Mouse (Mus musculus) G1E (cell line): ENCODE data around the gene Nos1ap.

Source experiments
- CTCF ChIP-seq: IDR thresholded peaks from 2 replicates; pipeline ENCODE4 v1.5.1; 2012; ENCODE audit warnings: low read depth, low read length, inconsistent platforms, mixed read lengths
- GATA1 ChIP-seq: IDR thresholded peaks from 2 replicates; pipeline ENCODE4 v1.6.1; 2012; ENCODE audit warnings: borderline replicate concordance, low read length, inconsistent platforms, mixed read lengths
- POLR2AphosphoS5 ChIP-seq: IDR thresholded peaks from 2 replicates; pipeline ENCODE4 v1.6.1; 2012; ENCODE audit warnings: low read depth, low read length, inconsistent platforms; ENCODE audit not compliant: insufficient replicate concordance

- TF ChIP-seq CTCF (no peak), GATA1 (no peak), POLR2AphosphoS5 (no peak)
Measured at GRCm38 (mm10) chr1:170482236-170482905, 107.3 kb downstream of the Nos1ap start.
